Mouse (Mus musculus): ENCODE measurements at regions not wholly inside any gene's neighbourhood (a gene's known extent, or its start where the extent isn't known, plus 50 kb on each side); places are given as distances from the start of the nearest gene placed in this dataset.

- DNase-seq, result no peak
Measured at GRCm38 (mm10) chr1:90347032-90347431, 143.3 kb downstream of the Ackr3 start.

- DNase-seq, result no peak
Measured at GRCm38 (mm10) chr1:90349611-90350010, 145.8 kb downstream of the Ackr3 start.

- no peak for DNase-seq
Measured at GRCm38 (mm10) chr1:90353325-90353724, 149.5 kb downstream of the Ackr3 start.

- no peak for DNase-seq
Measured at GRCm38 (mm10) chr1:90356567-90356966, 152.8 kb downstream of the Ackr3 start.

GRCm38 (mm10) chr1:90357391-90357790, 153.6 kb downstream of the Ackr3 start:
- no peak for DNase-seq

GRCm38 (mm10) chr1:90358971-90359370, 155.2 kb downstream of the Ackr3 start:
- DNase-seq, result no peak

GRCm38 (mm10) chr1:90360065-90360464, 156.3 kb downstream of the Ackr3 start:
- no peak for DNase-seq

GRCm38 (mm10) chr1:90364444-90364843, 160.7 kb downstream of the Ackr3 start:
- no peak for DNase-seq

GRCm38 (mm10) chr1:90368581-90368980, 164.8 kb downstream of the Ackr3 start:
- no peak for DNase-seq

- DNase-seq, result peak; percentile 10
Measured at GRCm38 (mm10) chr1:90369287-90369686, 165.5 kb downstream of the Ackr3 start.

- no peak for DNase-seq
Measured at GRCm38 (mm10) chr1:90370766-90371165, 167.0 kb downstream of the Ackr3 start.

GRCm38 (mm10) chr1:90373001-90373400, 169.2 kb downstream of the Ackr3 start:
- DNase-seq, result no peak

GRCm38 (mm10) chr1:90374517-90374916, 170.7 kb downstream of the Ackr3 start:
- no peak for DNase-seq

GRCm38 (mm10) chr1:90380034-90380705, 176.4 kb downstream of the Ackr3 start:
- no peak for DNase-seq

GRCm38 (mm10) chr1:90382941-90383470, 179.2 kb downstream of the Ackr3 start:
- no peak for DNase-seq

GRCm38 (mm10) chr1:90385024-90385423, 181.2 kb downstream of the Ackr3 start:
- no peak for DNase-seq

- DNase-seq, result no peak
Measured at GRCm38 (mm10) chr1:90386792-90387191, 183.0 kb downstream of the Ackr3 start.

GRCm38 (mm10) chr1:90390422-90390821, 186.6 kb downstream of the Ackr3 start:
- DNase-seq, result no peak

- peak; percentile 77 for DNase-seq
Measured at GRCm38 (mm10) chr1:90393861-90394260, 190.1 kb downstream of the Ackr3 start.

GRCm38 (mm10) chr1:90395331-90396016, 191.7 kb downstream of the Ackr3 start:
- no peak for DNase-seq

GRCm38 (mm10) chr1:90396660-90397059, 192.9 kb downstream of the Ackr3 start:
- no peak for DNase-seq

- DNase-seq, result no peak
Measured at GRCm38 (mm10) chr1:90397355-90397754, 193.6 kb downstream of the Ackr3 start.

- no peak for DNase-seq
Measured at GRCm38 (mm10) chr1:90398396-90398975, 194.7 kb downstream of the Ackr3 start.
